Mouse (Mus musculus): ENCODE measurements at regions not wholly inside any gene's neighbourhood (a gene's known extent, or its start where the extent isn't known, plus 50 kb on each side); places are given as distances from the start of the nearest gene placed in this dataset.

GRCm38 (mm10) chr17:79282771-79283170 lies 72.1 kb downstream of the Cdc42ep3 start:
- no peaks in the 10 kb centered on the region for H3K4me1 ChIP-seq (ENCODE audit: control insufficient read depth, insufficient read depth, low read length)
- no peak overlapping the region for H3K4me2 ChIP-seq (ENCODE audit: low read depth, severe bottlenecking)
- WGBS = 80% methylated on average over 2 of the region's 2 CpGs
- no peaks in the 10 kb centered on the region for H3K36me3 ChIP-seq (ENCODE audit: control insufficient read depth, insufficient read depth, low read length)
- no peak overlapping the region for H3K4me3 ChIP-seq (ENCODE audit: low read depth, low read length)
- no peak overlapping the region for H3K27ac ChIP-seq (replicated peaks; ENCODE audit: low read depth, low read length)
- ATAC-seq (ENCODE audit: insufficient number of reproducible peaks, low FRiP score, low TSS enrichment, low read depth) (no peak), DNase-seq (ENCODE audit: low spot score) (no peak)
- H3K27me3 ChIP-seq (ENCODE audit: control insufficient read depth, insufficient read depth, low read length) = no peaks in the 10 kb centered on the region
- H3K9ac ChIP-seq (ENCODE audit: low read length) = no peak overlapping the region
- no peaks in the 10 kb centered on the region for H3K9me3 ChIP-seq (ENCODE audit: control insufficient read depth, low read length)

DNA sequence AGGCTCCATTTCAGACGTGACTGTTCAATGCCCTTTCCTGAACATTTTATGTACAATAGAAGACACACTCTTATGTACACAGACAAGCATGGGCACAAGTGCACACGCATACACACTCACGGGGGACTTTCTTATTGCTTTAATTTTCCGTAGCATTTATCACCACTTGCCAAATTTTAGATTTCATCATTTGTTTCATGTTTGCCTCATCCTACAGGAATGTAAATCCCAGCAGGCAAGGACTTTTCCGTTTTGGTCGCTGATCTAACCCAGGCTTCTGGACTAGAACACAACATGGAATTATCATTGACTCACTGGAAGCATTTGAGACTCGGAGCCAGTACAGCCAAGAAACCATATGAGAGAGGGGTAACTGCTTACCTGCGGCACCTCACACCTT lies 81.3 kb downstream of the Cdc42ep3 start:
- Histone ChIP-seq H3K27me3 (ENCODE audit: control insufficient read depth, insufficient read depth, low read length) (no peaks in the 10 kb centered on the region), H3K4me1 (ENCODE audit: control insufficient read depth, insufficient read depth, low read length) (no peaks in the 10 kb centered on the region), H3K4me3 (ENCODE audit: low read depth, low read length) (no peak overlapping the region), H3K9me3 (ENCODE audit: control insufficient read depth, low read length) (no peaks in the 10 kb centered on the region), H3K27ac (replicated peaks; ENCODE audit: low read depth, low read length) (no peak overlapping the region), H3K4me2 (ENCODE audit: low read depth, severe bottlenecking) (no peak overlapping the region), H3K9ac (ENCODE audit: low read length) (no peak overlapping the region), H3K36me3 (ENCODE audit: control insufficient read depth, insufficient read depth, low read length) (no peaks in the 10 kb centered on the region)
- ATAC-seq (ENCODE audit: insufficient number of reproducible peaks, low FRiP score, low TSS enrichment, low read depth) (no peak), DNase-seq (ENCODE audit: low spot score) (no peak)
- WGBS = 87% methylated on average over 8 of the region's 8 CpGs

DNA sequence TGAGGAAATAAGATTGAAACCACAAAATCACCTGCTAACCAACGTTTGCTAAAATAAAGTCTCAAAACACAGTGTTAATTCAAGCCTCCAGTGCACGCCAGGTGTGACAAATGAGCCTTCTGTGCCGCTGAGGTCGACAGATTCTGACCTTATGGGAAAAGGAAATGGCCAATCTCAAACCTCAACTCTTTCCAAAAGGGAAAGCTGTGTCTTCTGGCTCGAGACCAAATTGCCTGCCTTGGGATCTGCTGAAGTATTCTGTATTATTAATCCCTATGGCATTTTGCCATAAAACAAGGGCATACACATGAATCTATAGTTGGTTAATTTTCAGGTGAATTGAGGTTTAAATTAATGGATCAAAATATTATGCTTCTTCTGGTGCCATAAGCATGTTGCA lies 95.2 kb downstream of the Cdc42ep3 start:
- no peak overlapping the region for H3K4me2 ChIP-seq (ENCODE audit: low read depth, severe bottlenecking)
- no peak for ATAC-seq (ENCODE audit: insufficient number of reproducible peaks, low FRiP score, low TSS enrichment, low read depth)

DNA sequence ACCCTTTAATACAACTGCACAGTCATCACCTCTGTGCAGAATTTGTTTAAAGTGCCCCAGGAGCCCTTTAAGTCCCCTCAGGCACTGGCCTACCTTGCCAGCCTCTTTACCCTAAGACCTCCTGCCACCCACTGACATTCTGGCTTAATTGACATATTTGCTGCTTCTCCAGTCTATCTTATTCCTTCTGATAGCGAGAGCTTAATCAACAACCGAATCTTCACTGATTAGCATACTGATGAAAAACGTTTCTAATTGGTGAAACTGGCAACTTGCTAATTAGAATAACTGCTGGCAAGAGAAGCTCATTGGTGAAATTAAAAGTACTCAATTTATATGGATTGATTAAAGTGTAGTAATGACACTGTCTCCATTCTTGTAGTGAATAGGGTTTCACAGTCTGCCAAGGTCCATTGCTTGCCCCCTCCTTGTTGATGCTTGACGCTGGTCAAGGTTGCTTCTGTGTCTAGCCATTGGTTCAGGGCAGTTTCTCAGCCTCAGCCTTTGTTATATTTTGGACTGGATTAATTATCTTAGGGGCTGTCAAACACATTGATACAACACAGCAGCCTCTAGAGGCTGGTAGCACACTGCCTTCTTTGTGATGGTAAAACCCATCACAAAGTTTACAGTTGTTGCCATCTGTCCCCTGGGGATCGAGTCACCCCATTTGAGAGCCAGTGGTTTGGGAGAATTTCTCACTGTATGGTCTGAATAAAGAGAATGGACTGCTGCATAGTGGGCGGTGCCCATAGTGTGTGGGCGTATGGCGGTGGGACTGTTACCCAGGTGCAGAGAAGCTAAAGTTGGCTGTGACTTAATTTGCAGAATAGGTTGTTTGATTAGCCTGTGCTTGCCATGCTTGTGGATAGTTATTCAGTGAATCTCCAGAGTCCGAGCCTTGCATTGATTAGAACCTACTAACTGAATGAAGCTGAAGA lies 107.7 kb downstream of the Cdc42ep3 start:
- no peaks in the 10 kb centered on the region for H3K4me1 ChIP-seq (ENCODE audit: control insufficient read depth, insufficient read depth, low read length)
- WGBS = 86% methylated on average over 9 of the region's 9 CpGs
- no peak for DNase-seq (ENCODE audit: low spot score)
- no peak overlapping the region for H3K4me2 ChIP-seq (ENCODE audit: low read depth, severe bottlenecking)
- no peak overlapping the region for H3K9ac ChIP-seq (ENCODE audit: low read length)
- no peak overlapping the region for H3K4me3 ChIP-seq (ENCODE audit: low read depth, low read length)
- H3K27me3 ChIP-seq (ENCODE audit: control insufficient read depth, insufficient read depth, low read length) = no peaks in the 10 kb centered on the region
- no peaks in the 10 kb centered on the region for H3K36me3 ChIP-seq (ENCODE audit: control insufficient read depth, insufficient read depth, low read length)
- no peaks in the 10 kb centered on the region; the same call in 1 of the 2 replicates for H3K9me3 ChIP-seq (ENCODE audit: control insufficient read depth, low read length)
- ATAC-seq (ENCODE audit: insufficient number of reproducible peaks, low FRiP score, low TSS enrichment, low read depth) = no peak
- no peak overlapping the region for H3K27ac ChIP-seq (replicated peaks; ENCODE audit: low read depth, low read length)

More for the DNA sequence above, 95.2 kb downstream of the Cdc42ep3 start:
- Histone ChIP-seq H3K36me3 (ENCODE audit: control insufficient read depth, insufficient read depth, low read length) (no peaks in the 10 kb centered on the region), H3K9me3 (ENCODE audit: control insufficient read depth, low read length) (no peaks in the 10 kb centered on the region), H3K27ac (replicated peaks; ENCODE audit: low read depth, low read length) (no peak overlapping the region), H3K27me3 (ENCODE audit: control insufficient read depth, insufficient read depth, low read length) (no peaks in the 10 kb centered on the region), H3K4me1 (ENCODE audit: control insufficient read depth, insufficient read depth, low read length) (no peaks in the 10 kb centered on the region), H3K4me3 (ENCODE audit: low read depth, low read length) (no peak overlapping the region), H3K9ac (ENCODE audit: low read length) (no peak overlapping the region)
- WGBS = 35% methylated on average over 5 of the region's 5 CpGs
- no peak for DNase-seq (ENCODE audit: low spot score)

DNA sequence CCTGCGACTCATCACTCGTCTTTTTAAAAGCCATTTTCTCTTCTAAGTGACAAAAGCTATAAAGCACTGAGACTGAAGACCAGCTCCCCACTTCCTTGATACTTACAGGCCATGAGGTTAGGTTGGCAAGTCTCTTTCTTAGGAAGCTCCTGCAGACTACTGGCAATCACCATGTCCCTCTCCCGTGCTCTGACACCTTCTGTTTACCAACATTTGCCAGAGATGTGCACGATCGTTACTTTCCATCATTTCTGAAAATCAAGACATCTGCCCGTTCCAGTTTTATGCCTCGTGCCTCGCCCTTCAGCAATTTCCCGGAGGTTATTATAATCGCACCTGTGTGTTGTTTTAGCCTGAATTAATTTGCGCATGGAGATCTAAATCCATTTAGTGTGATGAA lies 110.8 kb downstream of the Cdc42ep3 start:
- Histone ChIP-seq H3K4me3 (ENCODE audit: low read depth, low read length) (no peak overlapping the region), H3K4me2 (ENCODE audit: low read depth, severe bottlenecking) (no peak overlapping the region), H3K36me3 (ENCODE audit: control insufficient read depth, insufficient read depth, low read length) (no peaks in the 10 kb centered on the region), H3K9ac (ENCODE audit: low read length) (no peak overlapping the region), H3K27me3 (ENCODE audit: control insufficient read depth, insufficient read depth, low read length) (no peaks in the 10 kb centered on the region), H3K4me1 (ENCODE audit: control insufficient read depth, insufficient read depth, low read length) (no peaks in the 10 kb centered on the region), H3K9me3 (ENCODE audit: control insufficient read depth, low read length) (no peaks in the 10 kb centered on the region; the same call in 1 of the 2 replicates), H3K27ac (replicated peaks; ENCODE audit: low read depth, low read length) (no peak overlapping the region)
- DNase-seq (ENCODE audit: low spot score) = no peak
- WGBS = 89% methylated on average over 11 of the region's 11 CpGs
- no peak for ATAC-seq (ENCODE audit: insufficient number of reproducible peaks, low FRiP score, low TSS enrichment, low read depth)

DNA sequence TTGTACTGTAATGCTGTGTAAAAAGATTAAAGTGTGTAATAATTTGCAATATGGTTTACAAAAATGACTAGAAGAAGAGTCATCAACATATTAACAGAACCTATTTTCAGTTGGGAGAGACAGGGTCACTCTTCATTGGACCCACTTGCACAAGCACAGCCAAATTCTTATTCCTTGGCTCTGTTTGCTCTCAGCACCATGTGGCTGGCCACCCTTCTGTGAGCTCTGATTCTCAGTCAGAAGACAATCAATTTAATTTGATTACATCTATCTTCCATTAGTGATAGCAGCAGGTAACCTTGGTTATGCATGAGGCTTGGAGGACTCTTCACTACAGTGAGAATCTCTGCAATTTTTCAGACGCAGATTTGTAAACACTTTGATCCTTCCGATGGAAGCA lies 111.5 kb downstream of the Cdc42ep3 start:
- no peak for ATAC-seq (ENCODE audit: insufficient number of reproducible peaks, low FRiP score, low TSS enrichment, low read depth)
- WGBS = 97% methylated on average over 2 of the region's 2 CpGs
- Histone ChIP-seq H3K4me2 (ENCODE audit: low read depth, severe bottlenecking) (no peak overlapping the region), H3K4me1 (ENCODE audit: control insufficient read depth, insufficient read depth, low read length) (no peaks in the 10 kb centered on the region), H3K9me3 (ENCODE audit: control insufficient read depth, low read length) (no peaks in the 10 kb centered on the region; the same call in 1 of the 2 replicates), H3K36me3 (ENCODE audit: control insufficient read depth, insufficient read depth, low read length) (no peaks in the 10 kb centered on the region), H3K4me3 (ENCODE audit: low read depth, low read length) (no peak overlapping the region), H3K27me3 (ENCODE audit: control insufficient read depth, insufficient read depth, low read length) (no peaks in the 10 kb centered on the region), H3K9ac (ENCODE audit: low read length) (no peak overlapping the region), H3K27ac (replicated peaks; ENCODE audit: low read depth, low read length) (no peak overlapping the region)
- no peak for DNase-seq (ENCODE audit: low spot score)

DNA sequence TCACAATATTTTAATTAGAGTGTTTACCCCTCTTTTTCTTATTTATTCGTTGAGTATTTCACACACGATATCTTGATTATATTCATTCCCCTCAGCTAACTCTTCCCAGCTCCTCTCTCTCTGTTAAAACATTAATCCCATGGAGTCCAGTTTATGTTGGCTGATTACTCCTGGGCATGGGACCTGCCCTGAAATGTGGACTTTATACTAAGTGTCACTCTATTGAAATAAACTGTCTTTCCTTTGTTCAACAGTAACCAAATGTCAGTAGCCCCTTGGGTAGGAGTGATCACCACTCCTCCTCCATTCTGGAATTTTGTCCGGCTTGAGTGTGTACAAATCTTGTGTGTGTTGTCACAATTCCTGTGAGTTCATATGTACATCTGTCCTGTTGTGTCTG lies 113.4 kb downstream of the Cdc42ep3 start:
- H3K4me1 ChIP-seq (ENCODE audit: control insufficient read depth, insufficient read depth, low read length) = no peaks in the 10 kb centered on the region
- no peaks in the 10 kb centered on the region; the same call in 1 of the 2 replicates for H3K9me3 ChIP-seq (ENCODE audit: control insufficient read depth, low read length)
- no peak overlapping the region for H3K4me3 ChIP-seq (ENCODE audit: low read depth, low read length)
- no peak overlapping the region for H3K4me2 ChIP-seq (ENCODE audit: low read depth, severe bottlenecking)
- ATAC-seq (ENCODE audit: insufficient number of reproducible peaks, low FRiP score, low TSS enrichment, low read depth) = no peak
- no peak overlapping the region for H3K9ac ChIP-seq (ENCODE audit: low read length)
- 94% methylated on average over 3 of the region's 3 CpGs for WGBS
- H3K27ac ChIP-seq (replicated peaks; ENCODE audit: low read depth, low read length) = no peak overlapping the region
- H3K27me3 ChIP-seq (ENCODE audit: control insufficient read depth, insufficient read depth, low read length) = no peaks in the 10 kb centered on the region
- H3K36me3 ChIP-seq (ENCODE audit: control insufficient read depth, insufficient read depth, low read length) = no peaks in the 10 kb centered on the region
- no peak for DNase-seq (ENCODE audit: low spot score)

GRCm38 (mm10) chr17:79236244-79236781 lies 118.6 kb downstream of the Cdc42ep3 start:
- ATAC-seq (ENCODE audit: insufficient number of reproducible peaks, low FRiP score, low TSS enrichment, low read depth) = no peak

More at GRCm38 (mm10) chr17:79236244-79236781, 118.6 kb downstream of the Cdc42ep3 start:
- H3K4me3 ChIP-seq (ENCODE audit: low read depth, low read length) = no peak overlapping the region
- WGBS = 71% methylated on average over 3 of the region's 3 CpGs
- H3K9me3 ChIP-seq (ENCODE audit: control insufficient read depth, low read length) = no peaks in the 10 kb centered on the region
- H3K9ac ChIP-seq (ENCODE audit: low read length) = no peak overlapping the region
- no peaks in the 10 kb centered on the region for H3K36me3 ChIP-seq (ENCODE audit: control insufficient read depth, insufficient read depth, low read length)
- H3K27ac ChIP-seq (replicated peaks; ENCODE audit: low read depth, low read length) = no peak overlapping the region
- H3K27me3 ChIP-seq (ENCODE audit: control insufficient read depth, insufficient read depth, low read length) = no peaks in the 10 kb centered on the region
- no peak for DNase-seq (ENCODE audit: low spot score)
- H3K4me2 ChIP-seq (ENCODE audit: low read depth, severe bottlenecking) = no peak overlapping the region
- H3K4me1 ChIP-seq (ENCODE audit: control insufficient read depth, insufficient read depth, low read length) = no peaks in the 10 kb centered on the region

All from limb, embryonic 11.5 days (tissue).